Mouse (Mus musculus): ENCODE measurements at regions not wholly inside any gene's neighbourhood (a gene's known extent, or its start where the extent isn't known, plus 50 kb on each side); places are given as distances from the start of the nearest gene placed in this dataset.

GRCm38 (mm10) chr3:48911758-48912157 is 845.4 kb downstream of the Pcdh18 start:
- DNase-seq (ENCODE audit: low spot score in 2 of 2), result no peak

GRCm38 (mm10) chr3:48890403-48890802 is 866.7 kb downstream of the Pcdh18 start:
- DNase-seq (ENCODE audit: low spot score in 2 of 2), result no peak

- DNase-seq (ENCODE audit: low spot score in 2 of 2), result no peak
Observed at GRCm38 (mm10) chr3:48887885-48888284, 869.2 kb downstream of the Pcdh18 start.

- DNase-seq (ENCODE audit: low spot score in 2 of 2), result no peak
Observed at GRCm38 (mm10) chr3:48869527-48869926, 887.6 kb downstream of the Pcdh18 start.

- peak in 1 of 2 experiments; percentile 4 for DNase-seq (ENCODE audit: low spot score in 2 of 2)
Observed at GRCm38 (mm10) chr3:48846049-48846653, 911.0 kb downstream of the Pcdh18 start.

GRCm38 (mm10) chr3:48840692-48841091 is 916.4 kb downstream of the Pcdh18 start:
- no peak for DNase-seq (ENCODE audit: low spot score in 2 of 2)

- DNase-seq (ENCODE audit: low spot score in 2 of 2), result no peak
Observed at GRCm38 (mm10) chr3:48823360-48823759, 933.8 kb downstream of the Pcdh18 start.

- DNase-seq (ENCODE audit: low spot score in 2 of 2), result no peak
Observed at GRCm38 (mm10) chr3:48804398-48804797, 952.7 kb downstream of the Pcdh18 start.

- DNase-seq (ENCODE audit: low spot score in 2 of 2), result no peak
Observed at GRCm38 (mm10) chr3:48771709-48772108, 985.4 kb downstream of the Pcdh18 start.

Data from heart, adult 9 months (tissue).